Mouse (Mus musculus): ENCODE data around the gene Vkorc1.

DNA sequence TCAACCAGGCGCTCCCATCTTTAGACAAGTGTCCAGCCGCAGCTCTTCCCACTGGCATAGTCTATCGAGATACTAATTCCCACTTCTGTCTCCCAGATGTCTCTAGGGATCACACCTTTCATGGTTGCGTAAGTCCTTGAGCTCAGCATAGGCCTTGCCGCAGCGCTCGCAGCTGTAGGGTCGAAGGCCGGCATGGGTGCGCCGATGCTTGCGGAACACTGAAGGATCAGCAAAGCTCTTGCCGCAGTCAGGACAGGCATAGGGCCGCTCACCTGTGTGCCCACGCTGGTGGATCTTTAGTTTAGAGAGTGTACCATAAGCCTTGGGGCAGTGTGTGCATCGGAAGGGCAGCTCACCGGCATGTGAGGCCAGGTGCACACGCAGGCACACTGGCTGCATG is 27.8 kb downstream of the Vkorc1 start:
- TF ChIP-seq EP300 (IDR thresholded peaks at IDR 0.05; ENCODE audit: low read length) (no peak), CTCF (conservative IDR thresholded peaks at IDR 0.05 in 1 of 2, IDR thresholded peaks at IDR 0.05 in 1 of 2; ENCODE audit: low read depth in 2 of 2, low read length in 2 of 2) (no peak)

All from CH12.LX (cell line).